Mouse (Mus musculus): Measurements from ENCODE around the gene Vstm2b. TPM values are rescaled to one million over a fixed set of nuclear protein-coding genes. Genes with fewer than 3 reads are reported as not detected.

Gene Vstm2b
- polyA plus RNA-seq, 1 experiment = not detected

GRCm38 (mm10) chr7:40939371-40939770 is 41.2 kb downstream of the Vstm2b start:
- Histone ChIP-seq H3K79me2 (ENCODE audit: control insufficient read depth, insufficient read depth) (no peaks in the 10 kb centered on the region), H3K4me3 (ENCODE audit: insufficient read depth, poor library complexity, severe bottlenecking) (no peak overlapping the region), H3K36me3 (ENCODE audit: control insufficient read depth, insufficient read depth) (no peaks in the 10 kb centered on the region), H3K79me3 (ENCODE audit: low read depth) (no peaks in the 10 kb centered on the region), H3ac (ENCODE audit: control insufficient read depth, insufficient read length, low read depth) (no peak overlapping the region), H3K27me3 (ENCODE audit: control insufficient read depth, insufficient read depth, insufficient read length) (no peaks in the 10 kb centered on the region)
- TF ChIP-seq CEBPB (IDR thresholded peaks at IDR 0.05; ENCODE audit: low read depth) (no peak), MYOG (IDR thresholded peaks at IDR 0.05; ENCODE audit: control insufficient read depth, extremely low read depth, insufficient read length) (no peak), FOSL1 (IDR thresholded peaks at IDR 0.05; ENCODE audit: insufficient read depth, low read length, poor library complexity, severe bottlenecking) (no peak), MAX (IDR thresholded peaks at IDR 0.05) (no peak)

GRCm38 (mm10) chr7:40942233-40942935 is 44.3 kb downstream of the Vstm2b start:
- no peaks in the 10 kb centered on the region for H3K27me3 ChIP-seq (ENCODE audit: control insufficient read depth, insufficient read depth, insufficient read length)
- no peaks in the 10 kb centered on the region for H3K79me3 ChIP-seq (ENCODE audit: low read depth)
- no peak overlapping the region for H3K4me3 ChIP-seq (ENCODE audit: insufficient read depth, poor library complexity, severe bottlenecking)
- H3K36me3 ChIP-seq (ENCODE audit: control insufficient read depth, insufficient read depth) = no peaks in the 10 kb centered on the region
- no peak overlapping the region for H3ac ChIP-seq (ENCODE audit: control insufficient read depth, insufficient read length, low read depth)
- TF ChIP-seq CTCF (IDR thresholded peaks at IDR 0.05; ENCODE audit: control insufficient read depth, insufficient read depth, insufficient read length) = no peak
- TF ChIP-seq CEBPB (IDR thresholded peaks at IDR 0.05; ENCODE audit: low read depth) = no peak
- no peak for TF ChIP-seq USF1 (IDR thresholded peaks at IDR 0.05; ENCODE audit: low read depth)
- TF ChIP-seq MYOD1 (IDR thresholded peaks at IDR 0.05; ENCODE audit: control insufficient read depth, insufficient read length, low read depth) = no peak
- no peak for TF ChIP-seq FOSL1 (IDR thresholded peaks at IDR 0.05; ENCODE audit: insufficient read depth, low read length, poor library complexity, severe bottlenecking)
- no peak for TF ChIP-seq MYOG (IDR thresholded peaks at IDR 0.05; ENCODE audit: control insufficient read depth, extremely low read depth, insufficient read length)
- no peak for TF ChIP-seq MAX (IDR thresholded peaks at IDR 0.05)
- no peaks in the 10 kb centered on the region for H3K79me2 ChIP-seq (ENCODE audit: control insufficient read depth, insufficient read depth)

Other genes with a start within 250 kb of the Vstm2b start
- gene 4930433I11Rik, start 89.2 kb downstream of the Vstm2b start, polyA plus RNA-seq (2012; fragmentation: generic; extraction: Trizol) = not detected
- gene Gm4884, start 134.4 kb downstream of the Vstm2b start, polyA plus RNA-seq (2012; fragmentation: generic; extraction: Trizol) = not detected